Mouse (Mus musculus) heart, embryonic 14.5 days (tissue): Measurements from ENCODE around the gene Ice2. TPM values are rescaled to one million over a fixed set of nuclear protein-coding genes. Genes with fewer than 3 reads are reported as not detected.

Source experiments
- ATAC-seq: fragments of 200-750 bp; cut with Nextera tagmentation; 2 replicates; pipeline ENCODE4 v1.8.0; 2017; ENCODE audit warnings: low read depth, moderate TSS enrichment; ENCODE audit not compliant: insufficient number of reproducible peaks, insufficient read depth, low FRiP score
- H3K27ac ChIP-seq, 2 experiments: fragments of 200-500 bp in 1 of 2; fragments of 300-500 bp in 1 of 2; sonication (generic) in 1 of 2; replicated peaks in 1 of 2; 2 replicates each; pipeline ENCODE4 v1.5.1; 2012 to 2014; ENCODE audit warnings: low read depth in 2 of 2, low read length in 2 of 2, control low read depth in 1 of 2, mild to moderate bottlenecking in 1 of 2, mixed read lengths in 1 of 2; ENCODE audit not compliant: control insufficient read depth in 1 of 2, insufficient read depth in 1 of 2
- H3K27me3 ChIP-seq: fragments of 300-500 bp; sonication (generic); 2 replicates; pipeline ENCODE4 v1.6.1; 2014; ENCODE audit warnings: mild to moderate bottlenecking, low read length, control low read depth; ENCODE audit not compliant: control insufficient read depth, insufficient read depth
- H3K36me3 ChIP-seq: fragments of 300-500 bp; sonication (generic); 2 replicates; pipeline ENCODE4 v1.6.1; 2014; ENCODE audit warnings: mild to moderate bottlenecking, control low read depth, low read length, mixed read lengths; ENCODE audit not compliant: control insufficient read depth, insufficient read depth
- H3K4me1 ChIP-seq, 2 experiments: fragments of 200-500 bp in 1 of 2; fragments of 300-500 bp in 1 of 2; sonication (generic) in 1 of 2; 2 replicates each; pipeline ENCODE4 v1.6.1; 2012 to 2014; ENCODE audit warnings: low read length in 2 of 2, control low read depth in 1 of 2, mixed read lengths in 1 of 2; ENCODE audit not compliant: control insufficient read depth in 2 of 2, insufficient read depth in 2 of 2
- H3K4me2 ChIP-seq: fragments of 300-500 bp; sonication (generic); 2 replicates; pipeline ENCODE4 v1.6.1; 2014; ENCODE audit warnings: mild to moderate bottlenecking, low read length
- H3K4me3 ChIP-seq, 2 experiments: fragments of 200-500 bp in 1 of 2; fragments of 300-500 bp in 1 of 2; sonication (generic) in 1 of 2; 2 replicates each; pipeline ENCODE4 v1.5.1; 2012 to 2014; ENCODE audit warnings: low read length in 2 of 2, mild to moderate bottlenecking in 2 of 2, control low read depth in 1 of 2, low read depth in 1 of 2, moderate library complexity in 1 of 2; ENCODE audit not compliant: control insufficient read depth in 1 of 2, insufficient read depth in 1 of 2
- H3K9ac ChIP-seq: fragments of 300-500 bp; sonication (generic); 2 replicates; pipeline ENCODE4 v1.6.1; 2014; ENCODE audit warnings: mild to moderate bottlenecking, low read length
- H3K9me3 ChIP-seq: fragments of 300-500 bp; sonication (generic); 2 replicates; pipeline ENCODE4 v1.6.1; 2016; ENCODE audit warnings: low read length, control low read depth; ENCODE audit not compliant: control insufficient read depth
- WGBS: fragments of 180-500 bp; shearing (Covaris S2); extraction: QIAGEN DNeasy Blood & Tissue Kit; methylation state at CpG from one replicate; pipeline ENCODE4 v1.1.7; 2014; 5-methylcytosine and 5-hydroxymethylcytosine counted together
- polyA plus RNA-seq: library from polyadenylated mRNA; unstranded; fragments of >200 nt; fragmentation: Nextera tagmentation; extraction: Ambion mirVana; gene quantifications from 2 replicates; pipeline ENCODE4 v1.2.1, GENCODE M21; 2014

The Ice2 gene
- polyA plus RNA-seq, 1 experiment from 2014 or later = 13.9 TPM

DNA sequence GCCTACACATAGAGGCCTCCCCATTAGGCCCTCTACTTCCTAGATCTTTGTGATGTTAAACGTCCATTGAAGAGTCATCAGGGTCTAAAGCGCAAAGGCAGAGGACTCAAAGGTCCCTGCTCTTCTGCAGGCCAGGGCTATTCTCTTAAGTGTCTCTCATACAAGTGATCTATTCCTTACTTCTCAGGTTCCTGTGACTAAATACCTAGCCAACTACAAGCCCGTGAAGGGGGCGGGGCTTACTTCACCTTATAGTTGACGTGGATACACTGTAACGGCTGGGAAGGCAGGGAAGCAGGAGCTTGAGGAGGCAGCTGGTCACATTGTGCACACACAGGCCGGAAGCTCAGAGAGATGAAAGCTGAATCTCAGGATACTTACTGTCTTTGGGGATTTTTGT is 62.2 kb downstream of the Ice2 start:
- peaks cover 32 to 59% of the 10 kb centered on the region in 2 experiments for H3K4me1 ChIP-seq
- H3K4me3 ChIP-seq = no peak overlapping the region
- H3K27me3 ChIP-seq = no peaks in the 10 kb centered on the region
- 83% methylated on average over 7 of the region's 7 CpGs for WGBS
- ATAC-seq = no peak
- H3K36me3 ChIP-seq = peaks cover 46% of the 10 kb centered on the region
- H3K9me3 ChIP-seq = no peaks in the 10 kb centered on the region
- H3K4me2 ChIP-seq = no peak overlapping the region
- H3K27ac ChIP-seq = no peak overlapping the region
- no peak overlapping the region for H3K9ac ChIP-seq

DNA sequence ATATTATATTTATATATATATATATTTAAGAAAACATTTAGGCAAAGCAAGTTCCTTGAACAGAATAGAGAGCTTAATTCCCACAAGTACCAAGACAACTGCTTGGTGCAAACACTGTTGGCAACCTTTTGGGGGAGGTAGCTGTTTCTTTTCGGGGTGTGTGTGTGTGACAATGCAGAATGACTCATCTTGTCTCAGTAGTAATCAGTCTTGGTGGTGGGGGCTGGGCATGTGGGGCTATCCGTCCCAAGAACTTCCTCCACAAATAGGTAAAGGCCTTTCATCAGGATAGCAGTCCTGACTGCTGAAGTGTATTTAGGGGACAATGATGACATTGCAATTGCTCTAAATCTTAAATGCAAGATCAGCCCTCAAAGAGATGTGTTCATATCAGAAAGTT is 65.3 kb downstream of the Ice2 start:
- Histone ChIP-seq H3K36me3 (peaks cover 72% of the 10 kb centered on the region), H3K27ac (no peak overlapping the region), H3K9me3 (no peaks in the 10 kb centered on the region), H3K27me3 (no peaks in the 10 kb centered on the region), H3K4me3 (no peak overlapping the region), H3K9ac (no peak overlapping the region), H3K4me1 (peaks cover 18 to 52% of the 10 kb centered on the region in 2 experiments), H3K4me2 (no peak overlapping the region)
- ATAC-seq = no peak
- WGBS = 57% methylated on average over 2 of the region's 2 CpGs

DNA sequence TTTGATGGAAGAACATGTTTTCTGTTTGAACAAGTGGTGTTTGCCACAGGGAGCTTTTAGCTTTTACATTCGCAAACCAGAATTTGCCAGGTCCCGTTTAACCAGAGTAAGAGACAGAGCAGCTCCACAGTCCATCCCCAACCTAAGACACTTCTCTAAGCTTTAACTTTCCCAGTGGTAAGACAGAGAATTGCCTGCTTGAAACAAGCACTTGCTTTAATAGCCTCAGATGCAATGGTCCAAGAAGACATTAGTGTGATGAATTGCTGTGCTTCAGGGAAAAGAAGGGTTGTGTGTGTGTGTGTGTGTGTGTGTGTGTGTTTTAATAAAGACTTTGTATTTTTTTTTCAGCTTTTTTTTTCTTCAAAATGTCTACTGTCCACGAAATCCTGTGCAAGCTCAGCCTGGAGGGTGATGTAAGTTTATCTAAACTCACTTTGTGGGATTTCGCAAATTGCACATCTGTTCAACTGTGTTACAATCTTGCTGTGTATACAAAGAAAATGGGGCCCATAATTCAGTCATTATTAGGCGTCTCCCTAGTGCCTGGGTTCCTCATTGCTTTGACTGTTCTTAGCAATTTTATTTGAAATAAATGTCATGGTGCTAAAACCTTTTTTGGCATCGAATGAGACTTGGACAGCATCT is 66.5 kb downstream of the Ice2 start:
- no peaks in the 10 kb centered on the region for H3K9me3 ChIP-seq
- no peak overlapping the region for H3K9ac ChIP-seq
- H3K36me3 ChIP-seq = peaks cover 83% of the 10 kb centered on the region
- H3K4me2 ChIP-seq = no peak overlapping the region
- H3K27ac ChIP-seq = no peak overlapping the region
- H3K4me3 ChIP-seq = no peak overlapping the region
- peaks cover 15 to 49% of the 10 kb centered on the region in 2 experiments for H3K4me1 ChIP-seq
- no peaks in the 10 kb centered on the region for H3K27me3 ChIP-seq
- ATAC-seq = no peak
- WGBS = 89% methylated on average over 6 of the region's 6 CpGs

DNA sequence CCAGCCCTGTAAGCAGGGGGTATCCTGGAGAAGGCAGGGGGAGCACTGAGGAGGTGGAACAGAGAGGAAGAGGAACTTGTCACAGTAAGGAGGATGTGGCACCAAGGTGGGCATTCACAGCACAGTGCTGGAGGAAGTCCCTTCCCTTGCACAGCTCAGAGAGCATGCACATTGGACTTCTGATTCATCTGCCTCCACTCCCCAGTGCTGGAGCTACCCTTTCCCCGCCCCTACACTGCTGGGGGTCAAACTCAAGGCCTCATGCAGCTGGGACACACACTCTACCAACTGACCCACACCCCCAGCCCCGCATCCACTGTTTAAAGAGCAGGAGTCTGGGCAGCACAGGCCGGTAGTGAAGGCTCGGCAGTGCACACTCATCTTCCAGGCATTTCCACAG is 68.4 kb downstream of the Ice2 start:
- Histone ChIP-seq H3K4me2 (no peak overlapping the region), H3K4me3 (no peak overlapping the region), H3K27me3 (no peaks in the 10 kb centered on the region), H3K27ac (no peak overlapping the region; a peak in 1 of 4 replicates), H3K9me3 (no peaks in the 10 kb centered on the region), H3K36me3 (peaks cover 77% of the 10 kb centered on the region), H3K4me1 (peaks cover 23 to 55% of the 10 kb centered on the region in 2 experiments), H3K9ac (no peak overlapping the region; the same call in 1 of the 2 replicates)
- no peak for ATAC-seq
- 71% methylated on average over 4 of the region's 4 CpGs for WGBS

DNA sequence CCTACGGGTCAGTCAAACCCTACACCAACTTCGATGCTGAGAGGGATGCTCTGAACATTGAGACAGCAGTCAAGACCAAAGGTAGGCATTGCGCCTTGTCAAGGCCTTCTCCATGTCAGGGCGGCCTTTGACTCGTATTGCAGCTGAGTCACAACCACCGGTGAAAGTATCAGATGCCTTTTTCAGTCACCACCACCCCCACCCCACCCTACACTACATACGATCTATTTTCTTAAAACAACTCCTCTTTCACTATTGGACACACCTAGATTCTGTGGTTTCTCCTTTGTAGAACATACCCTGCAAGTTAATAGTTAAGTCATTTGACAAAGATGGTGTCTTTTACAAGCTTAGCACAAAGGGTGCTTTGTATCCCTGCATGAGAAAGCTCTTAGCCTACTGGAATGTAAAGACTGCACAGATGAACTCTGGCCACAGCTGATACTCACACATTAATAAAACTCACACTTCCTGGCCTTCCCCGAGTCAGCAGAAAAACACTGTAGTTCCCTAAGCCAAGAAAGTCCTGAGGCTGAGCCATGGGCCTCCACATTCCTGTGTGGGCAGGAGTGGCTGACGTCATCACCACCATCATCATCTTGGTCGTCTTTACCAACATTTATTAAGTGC is 69.7 kb downstream of the Ice2 start:
- no peak overlapping the region for H3K4me2 ChIP-seq
- ATAC-seq = no peak
- H3K9ac ChIP-seq = no peak overlapping the region
- H3K27ac ChIP-seq = peak overlapping the region; percentile 21 to 36; a peak in 3 of 4 replicates
- H3K4me3 ChIP-seq = no peak overlapping the region
- H3K27me3 ChIP-seq = no peaks in the 10 kb centered on the region
- H3K36me3 ChIP-seq = peaks cover 76% of the 10 kb centered on the region
- WGBS = 58% methylated on average over 10 of the region's 10 CpGs
- H3K9me3 ChIP-seq = no peaks in the 10 kb centered on the region
- peaks cover 32 to 67% of the 10 kb centered on the region in 2 experiments for H3K4me1 ChIP-seq

DNA sequence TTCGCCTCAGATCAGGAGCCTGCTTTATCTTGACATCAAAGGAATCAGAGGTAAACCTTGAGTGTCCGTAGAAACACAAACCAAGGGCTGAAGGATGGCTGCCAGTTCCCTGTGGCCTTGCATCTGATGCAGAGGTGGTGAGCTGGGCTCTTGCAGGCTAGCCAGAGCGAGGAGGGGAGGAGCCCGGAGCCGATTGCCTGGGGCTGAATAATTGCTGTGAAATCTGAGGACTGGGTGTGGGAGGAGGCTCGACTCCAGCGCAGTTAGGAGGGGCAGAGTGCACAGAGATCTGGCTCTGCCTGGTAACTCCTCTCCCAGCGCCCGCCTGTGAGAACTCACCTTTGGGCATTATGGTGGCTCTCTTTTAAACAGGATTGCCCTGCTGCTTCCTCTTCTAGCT is 71.3 kb downstream of the Ice2 start:
- H3K27me3 ChIP-seq = no peaks in the 10 kb centered on the region
- 0 out of 2 replicates have a peak, but pooled peaks have one; percentile 29 for ATAC-seq
- H3K4me2 ChIP-seq = 0 out of 2 replicates have a peak overlapping the region, but pooled peaks have one; percentile 11
- H3K36me3 ChIP-seq = peaks cover 81% of the 10 kb centered on the region
- no peak overlapping the region for H3K4me3 ChIP-seq
- H3K27ac ChIP-seq = peak overlapping the region; percentile 61 to 93
- H3K9ac ChIP-seq = no peak overlapping the region
- no peaks in the 10 kb centered on the region for H3K9me3 ChIP-seq
- H3K4me1 ChIP-seq = peaks cover 45 to 77% of the 10 kb centered on the region in 2 experiments
- WGBS = 20% methylated on average over 9 of the region's 9 CpGs

DNA sequence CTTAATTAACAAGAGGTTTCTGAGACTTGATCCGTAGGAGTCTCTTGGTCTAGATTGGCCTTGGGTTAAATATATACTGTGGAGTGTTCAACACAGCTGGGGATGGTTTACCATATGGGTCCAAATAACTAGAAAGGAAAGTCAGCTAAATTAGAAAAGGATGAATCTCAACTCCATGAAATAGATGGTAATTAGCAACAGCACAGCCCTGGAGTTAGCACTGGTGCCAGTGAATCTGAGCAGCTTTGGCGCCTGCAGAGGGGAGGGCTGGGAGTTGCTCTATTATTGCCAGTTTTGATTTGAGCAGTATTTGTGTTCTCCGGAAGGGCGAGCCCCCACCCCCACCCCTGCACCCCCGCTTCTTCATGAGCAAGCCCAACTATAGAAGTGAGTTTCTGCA is 72.7 kb downstream of the Ice2 start:
- Histone ChIP-seq H3K9ac (peak overlapping the region; percentile 41; the same call in 1 of the 2 replicates), H3K4me1 (peaks cover 45 to 74% of the 10 kb centered on the region in 2 experiments), H3K4me2 (peak overlapping the region; percentile 46), H3K36me3 (peaks cover 75% of the 10 kb centered on the region), H3K27me3 (no peaks in the 10 kb centered on the region), H3K9me3 (no peaks in the 10 kb centered on the region), H3K27ac (peak overlapping the region; percentile 93), H3K4me3 (no peak overlapping the region)
- 41% methylated on average over 5 of the region's 5 CpGs for WGBS
- ATAC-seq = no peak
